Comparison of ENCODE assay signal across 26 mouse cellular contexts in genomic region chr10:105297560-105297959, GRCm38 (mm10).
A peak's percentile ranks its signal among the peaks of the same experiment; 100 is the strongest.
DNase-seq lines count a peak whose midpoint lies in the region; ATAC-seq and TF ChIP-seq lines count a peak whose summit lies in the region.
"Had no signal": no experiment of that assay in that cellular context is flagged by ENCODE, and none has a peak within 500 bp of the region (broad histone marks: within the 10 kb centered on the region; RNA-seq: fewer than 3 reads in every experiment).

No protein-coding gene starts in this region.

- intact Hi-C loops in heart, postnatal 10 days (cut with DNase I): no loop called here

- ATAC-seq in megakaryocyte, adult 5-6 weeks (ENCODE audit: poor library complexity, severe bottlenecking): peak; percentile 40
- no peak for ATAC-seq in midbrain, embryonic 14.5 days (ENCODE audit: low FRiP score, low TSS enrichment)
- no peak for ATAC-seq in intestine, postnatal 0 days
- ATAC-seq: activated CD4-positive, CD25-positive, alpha-beta regulatory T cell, adult 4 months; CD4-positive, CD25-positive, alpha-beta regulatory T cell, adult 4 months; forebrain, embryonic 13.5 days; forebrain, embryonic 15.5 days; forebrain, postnatal 0 days; Patski had no signal

- no peak overlapping the region for H3K4me2 ChIP-seq in midbrain, embryonic 14.5 days (ENCODE audit: low read length)
- H3K4me2 ChIP-seq in intestine, postnatal 0 days (replicated peaks; ENCODE audit: low read depth): no peak overlapping the region
- H3K4me2 ChIP-seq: embryonic facial prominence, embryonic 12.5 days; forebrain, embryonic 13.5 days; forebrain, embryonic 15.5 days had no signal

- no peaks in the 10 kb centered on the region for H3K9me3 ChIP-seq in midbrain, embryonic 14.5 days (ENCODE audit: control insufficient read depth, low read length)
- H3K9me3 ChIP-seq in intestine, postnatal 0 days (ENCODE audit: control insufficient read depth): no peaks in the 10 kb centered on the region
- H3K9me3 ChIP-seq: embryonic facial prominence, embryonic 10.5 days; embryonic facial prominence, embryonic 12.5 days; forebrain, embryonic 13.5 days; forebrain, embryonic 15.5 days; G1E had no signal

- no peak for TF ChIP-seq POLR2A in brain, embryonic 14.5 days (IDR thresholded peaks at IDR 0.05; ENCODE audit: borderline replicate concordance, extremely low read depth, insufficient read depth, insufficient read length, poor library complexity, severe bottlenecking)

- WGBS in midbrain, embryonic 14.5 days: 71% methylated on average over 3 of the region's 3 CpGs
- WGBS in intestine, postnatal 0 days: 79% methylated on average over 3 of the region's 3 CpGs

- peak; percentile 76 for DNase-seq in heart, adult 11 months
- DNase-seq in heart, postnatal 10 days: no peak
- peak; percentile 16 for DNase-seq in brain, embryonic 14.5 days (ENCODE audit: low read depth)
- DNase-seq in midbrain, embryonic 14.5 days: no peak
- DNase-seq: adrenal gland, adult 8-10 months; adrenal gland, postnatal 14 days; adrenal gland, postnatal 36 days; B cell, adult 2 months; cerebellum, adult 11 months; cerebellum, adult 18-20 months; cerebellum, adult 8-10 months; cerebellum, adult 9-11 months; cerebellum, postnatal 14 days; cerebellum, postnatal 36 days; forebrain, postnatal 0 days had no signal

- TF ChIP-seq CTCF in brain, embryonic 14.5 days (IDR thresholded peaks at IDR 0.05; ENCODE audit: borderline replicate concordance, extremely low read depth, insufficient read depth, insufficient read length): no peak
- TF ChIP-seq CTCF in intestine, postnatal 0 days (IDR thresholded peaks at IDR 0.05; ENCODE audit: low read depth): no peak

- no peak overlapping the region for H3K9ac ChIP-seq in midbrain, embryonic 14.5 days (replicated peaks; ENCODE audit: low read length)
- H3K9ac ChIP-seq in intestine, postnatal 0 days (ENCODE audit: low read depth, low read length): no peak overlapping the region
- H3K9ac ChIP-seq: embryonic facial prominence, embryonic 12.5 days; forebrain, embryonic 13.5 days; forebrain, embryonic 15.5 days; forebrain, postnatal 0 days had no signal

- no peak overlapping the region for H3K4me3 ChIP-seq in midbrain, embryonic 14.5 days (replicated peaks; ENCODE audit: low read depth, low read length)
- no peak overlapping the region for H3K4me3 ChIP-seq in intestine, postnatal 0 days (ENCODE audit: low read depth, low read length)
- H3K4me3 ChIP-seq: embryonic facial prominence, embryonic 10.5 days; embryonic facial prominence, embryonic 12.5 days; forebrain, embryonic 13.5 days; forebrain, embryonic 15.5 days had no signal

- no peaks in the 10 kb centered on the region for H3K36me3 ChIP-seq in midbrain, embryonic 14.5 days (ENCODE audit: control insufficient read depth, insufficient read depth, low read length)
- no peaks in the 10 kb centered on the region for H3K36me3 ChIP-seq in intestine, postnatal 0 days (ENCODE audit: control insufficient read depth, insufficient read depth)
- H3K36me3 ChIP-seq: forebrain, embryonic 15.5 days had no signal

- H3K27me3 ChIP-seq in midbrain, embryonic 14.5 days (ENCODE audit: control insufficient read depth, insufficient read depth, low read length): no peaks in the 10 kb centered on the region
- no peaks in the 10 kb centered on the region for H3K27me3 ChIP-seq in intestine, postnatal 0 days (replicated peaks; ENCODE audit: control insufficient read depth, insufficient read depth, low read length)
- H3K27me3 ChIP-seq: CH12.LX; embryonic facial prominence, embryonic 12.5 days; forebrain, embryonic 13.5 days; forebrain, embryonic 15.5 days; Patski had no signal

- H3K27ac ChIP-seq in midbrain, embryonic 14.5 days (replicated peaks; ENCODE audit: low read depth, low read length): no peak overlapping the region
- H3K27ac ChIP-seq in intestine, postnatal 0 days (ENCODE audit: low read depth, low read length): no peak overlapping the region
- H3K27ac ChIP-seq: embryonic facial prominence, embryonic 10.5 days; embryonic facial prominence, embryonic 12.5 days; forebrain, embryonic 13.5 days; forebrain, embryonic 15.5 days had no signal

- no peaks in the 10 kb centered on the region for H3K4me1 ChIP-seq in midbrain, embryonic 14.5 days (ENCODE audit: control insufficient read depth, insufficient read depth, low read length)
- no peaks in the 10 kb centered on the region for H3K4me1 ChIP-seq in intestine, postnatal 0 days (replicated peaks; ENCODE audit: control insufficient read depth, insufficient read depth, low read length)
- H3K4me1 ChIP-seq: embryonic facial prominence, embryonic 10.5 days; embryonic facial prominence, embryonic 12.5 days; forebrain, embryonic 13.5 days; forebrain, embryonic 15.5 days had no signal

Comparison
In these comparisons a context has a peak if more than half of its experiments do, and no peak if none do; other contexts are left out.
1. DNase-seq: peak in heart, adult 11 months (single experiment) and brain, embryonic 14.5 days (single experiment); none in heart, postnatal 10 days (0 of 2) and midbrain, embryonic 14.5 days (single experiment).